Mouse (Mus musculus): ENCODE measurements at regions not wholly inside any gene's neighbourhood (a gene's known extent, or its start where the extent isn't known, plus 50 kb on each side); places are given as distances from the start of the nearest gene placed in this dataset.
A peak's percentile ranks its signal among the peaks of the same experiment; 100 is the strongest.

GRCm38 (mm10) chr6:41126855-41127254 is 91.5 kb upstream of the 2210010C04Rik start:
- no peak for DNase-seq (ENCODE audit: low spot score in 2 of 2)

GRCm38 (mm10) chr6:41121641-41122040 is 86.3 kb upstream of the 2210010C04Rik start:
- no peak for DNase-seq (ENCODE audit: low spot score in 2 of 2)

- DNase-seq (ENCODE audit: low spot score in 2 of 2), result no peak
Measured at GRCm38 (mm10) chr6:41119176-41119575, 83.9 kb upstream of the 2210010C04Rik start.

- DNase-seq (ENCODE audit: low spot score in 2 of 2), result peak; percentile 48 to 68
Measured at GRCm38 (mm10) chr6:41118201-41118976, 83.1 kb upstream of the 2210010C04Rik start.

GRCm38 (mm10) chr6:41113943-41114342 is 78.6 kb upstream of the 2210010C04Rik start:
- no peak for DNase-seq (ENCODE audit: low spot score in 2 of 2)

GRCm38 (mm10) chr6:41112861-41113610 is 77.7 kb upstream of the 2210010C04Rik start:
- peak; percentile 26 to 47 for DNase-seq (ENCODE audit: low spot score in 2 of 2)

- no peak for DNase-seq (ENCODE audit: low spot score in 2 of 2)
Measured at GRCm38 (mm10) chr6:41111829-41112228, 76.5 kb upstream of the 2210010C04Rik start.

- DNase-seq (ENCODE audit: low spot score in 2 of 2), result no peak
Measured at GRCm38 (mm10) chr6:41108897-41109296, 73.6 kb upstream of the 2210010C04Rik start.

GRCm38 (mm10) chr6:41103689-41104400 is 68.5 kb upstream of the 2210010C04Rik start:
- DNase-seq (ENCODE audit: low spot score in 2 of 2), result no peak

GRCm38 (mm10) chr6:41101997-41102396 is 66.7 kb upstream of the 2210010C04Rik start:
- no peak for DNase-seq (ENCODE audit: low spot score in 2 of 2)

GRCm38 (mm10) chr6:41100258-41100657 is 64.9 kb upstream of the 2210010C04Rik start:
- no peak for DNase-seq (ENCODE audit: low spot score in 2 of 2)

- no peak for DNase-seq (ENCODE audit: low spot score in 2 of 2)
Measured at GRCm38 (mm10) chr6:41091177-41091829, 56.0 kb upstream of the 2210010C04Rik start.

All from layer of hippocampus, adult 8-10 months (tissue).